In genomic region chr3:65830801-65831200, GRCm38 (mm10) we compare ENCODE assay signal across 11 mouse cellular contexts.
DNase-seq lines count a peak whose midpoint lies in the region; ATAC-seq lines count a peak whose summit lies in the region.
"Had no signal": no experiment of that assay in that cellular context is flagged by ENCODE, and none has a peak within 500 bp of the region (broad histone marks: within the 10 kb centered on the region; RNA-seq: fewer than 3 reads in every experiment).

No protein-coding gene starts in this region.

- ATAC-seq in embryonic facial prominence, embryonic 12.5 days (ENCODE audit: insufficient number of reproducible peaks, insufficient read depth, low FRiP score, low TSS enrichment): no peak
- no peak for ATAC-seq in heart, embryonic 13.5 days (ENCODE audit: extremely low read depth, insufficient number of reproducible peaks, low FRiP score, low TSS enrichment)
- ATAC-seq in forebrain, embryonic 12.5 days (ENCODE audit: low FRiP score): no peak
- ATAC-seq: hindbrain, postnatal 0 days had no signal

- 31% methylated on average over 16 of the region's 16 CpGs for WGBS in embryonic facial prominence, embryonic 12.5 days
- 6% methylated on average over 16 of the region's 16 CpGs for WGBS in heart, embryonic 13.5 days
- 43% methylated on average over 16 of the region's 16 CpGs for WGBS in forebrain, embryonic 12.5 days

- H3K36me3 ChIP-seq in embryonic facial prominence, embryonic 12.5 days: no peaks in the 10 kb centered on the region
- H3K36me3 ChIP-seq in heart, embryonic 13.5 days: no peaks in the 10 kb centered on the region
- H3K36me3 ChIP-seq in forebrain, embryonic 12.5 days (replicated peaks): no peaks in the 10 kb centered on the region

- H3K27ac ChIP-seq in embryonic facial prominence, embryonic 12.5 days: no peak overlapping the region
- peak overlapping the region; percentile 30; the same call in 1 of the 2 replicates for H3K27ac ChIP-seq in heart, embryonic 13.5 days (replicated peaks)
- no peak overlapping the region for H3K27ac ChIP-seq in forebrain, embryonic 12.5 days
- H3K27ac ChIP-seq: hindbrain, postnatal 0 days had no signal

- peak; percentile 19 to 30 for DNase-seq in kidney, postnatal 4 days
- DNase-seq in kidney, adult 8-10 months: no peak
- peak; percentile 14 for DNase-seq in lung, postnatal 10 days
- no peak for DNase-seq in left cerebral cortex, adult 8-10 months (ENCODE audit: low spot score in 2 of 2)
- DNase-seq: liver; right cerebral cortex, postnatal 4 days; thymus, postnatal 4 days had no signal

- H3K4me2 ChIP-seq in embryonic facial prominence, embryonic 12.5 days (replicated peaks): 0 out of 2 replicates have a peak overlapping the region, but pooled peaks have one; percentile 14
- H3K4me2 ChIP-seq in heart, embryonic 13.5 days: peak overlapping the region; percentile 55
- H3K4me2 ChIP-seq in forebrain, embryonic 12.5 days: no peak overlapping the region

- H3K4me3 ChIP-seq in embryonic facial prominence, embryonic 12.5 days: no peak overlapping the region
- no peak overlapping the region for H3K4me3 ChIP-seq in heart, embryonic 13.5 days
- H3K4me3 ChIP-seq in forebrain, embryonic 12.5 days (replicated peaks): no peak overlapping the region

- H3K9me3 ChIP-seq in embryonic facial prominence, embryonic 12.5 days: no peaks in the 10 kb centered on the region
- no peaks in the 10 kb centered on the region for H3K9me3 ChIP-seq in heart, embryonic 13.5 days
- no peaks in the 10 kb centered on the region for H3K9me3 ChIP-seq in forebrain, embryonic 12.5 days

- no peak overlapping the region for H3K9ac ChIP-seq in embryonic facial prominence, embryonic 12.5 days
- no peak overlapping the region for H3K9ac ChIP-seq in heart, embryonic 13.5 days
- no peak overlapping the region for H3K9ac ChIP-seq in forebrain, embryonic 12.5 days

- peaks cover 17% of the 10 kb centered on the region for H3K4me1 ChIP-seq in embryonic facial prominence, embryonic 12.5 days
- peaks cover 68% of the 10 kb centered on the region for H3K4me1 ChIP-seq in heart, embryonic 13.5 days
- H3K4me1 ChIP-seq in forebrain, embryonic 12.5 days: peaks cover 12% of the 10 kb centered on the region; the same call in 1 of the 2 replicates

- no peaks in the 10 kb centered on the region for H3K27me3 ChIP-seq in embryonic facial prominence, embryonic 12.5 days
- no peaks in the 10 kb centered on the region for H3K27me3 ChIP-seq in heart, embryonic 13.5 days (replicated peaks)
- peaks cover 4% of the 10 kb centered on the region; the same call in 1 of the 2 replicates for H3K27me3 ChIP-seq in forebrain, embryonic 12.5 days

Comparison
In these comparisons a context has a peak if more than half of its experiments do, and no peak if none do; other contexts are left out.
1. DNase-seq: peak in kidney, postnatal 4 days (2 of 2) and lung, postnatal 10 days (single experiment); none in kidney, adult 8-10 months (0 of 2) and left cerebral cortex, adult 8-10 months (0 of 2).